27 mouse cellular contexts compared by ENCODE assay signal in genomic region chr16:42743538-42743937, GRCm38 (mm10).
A peak's percentile ranks its signal among the peaks of the same experiment; 100 is the strongest.
DNase-seq lines count a peak whose midpoint lies in the region; ATAC-seq and TF ChIP-seq lines count a peak whose summit lies in the region.
"Had no signal": no experiment of that assay in that cellular context is flagged by ENCODE, and none has a peak within 500 bp of the region (broad histone marks: within the 10 kb centered on the region; RNA-seq: fewer than 3 reads in every experiment).

No protein-coding gene starts in this region.

- no peaks in the 10 kb centered on the region for H3K27me3 ChIP-seq in forebrain, embryonic 14.5 days (replicated peaks; ENCODE audit: control insufficient read depth, insufficient read depth, low read length)
- H3K27me3 ChIP-seq in forebrain, embryonic 15.5 days, result no peaks in the 10 kb centered on the region
- H3K27me3 ChIP-seq in midbrain, embryonic 13.5 days, result no peaks in the 10 kb centered on the region
- H3K27me3 ChIP-seq in midbrain, embryonic 10.5 days (ENCODE audit: low read depth, poor library complexity, severe bottlenecking), result no peaks in the 10 kb centered on the region
- no peaks in the 10 kb centered on the region for H3K27me3 ChIP-seq in midbrain, embryonic 15.5 days (replicated peaks)
- H3K27me3 ChIP-seq in intestine, postnatal 0 days (replicated peaks; ENCODE audit: control insufficient read depth, insufficient read depth, low read length), result no peaks in the 10 kb centered on the region
- H3K27me3 ChIP-seq: CH12.LX; heart, embryonic 12.5 days; heart, embryonic 15.5 days; hindbrain, embryonic 13.5 days; Patski had no signal

- TF ChIP-seq CTCF in intestine, postnatal 0 days (IDR thresholded peaks at IDR 0.05; ENCODE audit: low read depth), result no peak

- peak; percentile 48 for DNase-seq in forebrain, embryonic 14.5 days (ENCODE audit: low spot score)
- DNase-seq in midbrain, embryonic 10.5 days (ENCODE audit: low spot score), result no peak
- no peak for DNase-seq in spleen, postnatal 14 days (ENCODE audit: low spot score in 2 of 2)
- DNase-seq: adrenal gland, postnatal 10 days; adrenal gland, postnatal 36 days; cerebellum, adult 11-12 months; cerebellum, adult 8-10 months; cerebellum, postnatal 10 days; cerebellum, postnatal 36 days; forebrain, postnatal 0 days; gastrocnemius, adult 2 months; gastrocnemius, postnatal 14 days; heart, adult 11 months; heart, postnatal 10 days; heart, postnatal 36 days had no signal

- 28% methylated on average over 1 of the region's 1 CpGs for WGBS in forebrain, embryonic 14.5 days
- 28% methylated on average over 1 of the region's 1 CpGs for WGBS in forebrain, embryonic 15.5 days
- 50% methylated on average over 1 of the region's 1 CpGs for WGBS in midbrain, embryonic 13.5 days
- WGBS in midbrain, embryonic 10.5 days, result 88% methylated on average over 1 of the region's 1 CpGs
- WGBS in midbrain, embryonic 15.5 days, result 35% methylated on average over 1 of the region's 1 CpGs
- 94% methylated on average over 1 of the region's 1 CpGs for WGBS in intestine, postnatal 0 days

- H3K27ac ChIP-seq in forebrain, embryonic 14.5 days (ENCODE audit: low read depth, low read length), result no peak overlapping the region
- H3K27ac ChIP-seq in forebrain, embryonic 15.5 days (replicated peaks), result no peak overlapping the region
- H3K27ac ChIP-seq in midbrain, embryonic 13.5 days, result peak overlapping the region; percentile 19; the same call in 1 of the 2 replicates
- H3K27ac ChIP-seq in midbrain, embryonic 10.5 days (replicated peaks), result no peak overlapping the region
- 0 out of 2 replicates have a peak overlapping the region, but pooled peaks have one; percentile 38 for H3K27ac ChIP-seq in midbrain, embryonic 15.5 days
- no peak overlapping the region for H3K27ac ChIP-seq in intestine, postnatal 0 days (ENCODE audit: low read depth, low read length)
- H3K27ac ChIP-seq: gastrocnemius, adult 2 months; heart, embryonic 15.5 days; hindbrain, embryonic 10.5 days; hindbrain, embryonic 13.5 days had no signal

- H3K4me3 ChIP-seq in forebrain, embryonic 14.5 days (ENCODE audit: low read depth, low read length), result no peak overlapping the region
- H3K4me3 ChIP-seq in forebrain, embryonic 15.5 days, result no peak overlapping the region
- no peak overlapping the region for H3K4me3 ChIP-seq in midbrain, embryonic 13.5 days (replicated peaks)
- no peak overlapping the region for H3K4me3 ChIP-seq in midbrain, embryonic 10.5 days
- no peak overlapping the region for H3K4me3 ChIP-seq in midbrain, embryonic 15.5 days
- H3K4me3 ChIP-seq in intestine, postnatal 0 days (ENCODE audit: low read depth, low read length), result no peak overlapping the region
- H3K4me3 ChIP-seq: gastrocnemius, adult 2 months; heart, embryonic 12.5 days; heart, embryonic 15.5 days; hindbrain, embryonic 10.5 days; hindbrain, embryonic 13.5 days had no signal

- no peak; the same call in 1 of the 2 replicates for ATAC-seq in forebrain, embryonic 14.5 days
- no peak for ATAC-seq in forebrain, embryonic 15.5 days (replicated peaks)
- peak; percentile 61; the same call in 1 of the 2 replicates for ATAC-seq in midbrain, embryonic 13.5 days
- ATAC-seq in midbrain, embryonic 15.5 days (replicated peaks), result no peak
- no peak for ATAC-seq in intestine, postnatal 0 days
- ATAC-seq: forebrain, postnatal 0 days; hindbrain, embryonic 16.5 days; Patski had no signal

- no peak overlapping the region for H3K4me2 ChIP-seq in forebrain, embryonic 14.5 days (ENCODE audit: low read length)
- no peak overlapping the region for H3K4me2 ChIP-seq in forebrain, embryonic 15.5 days (replicated peaks)
- H3K4me2 ChIP-seq in midbrain, embryonic 13.5 days (replicated peaks), result no peak overlapping the region
- H3K4me2 ChIP-seq in midbrain, embryonic 15.5 days, result no peak overlapping the region
- no peak overlapping the region for H3K4me2 ChIP-seq in intestine, postnatal 0 days (replicated peaks; ENCODE audit: low read depth)
- H3K4me2 ChIP-seq: heart, embryonic 12.5 days; heart, embryonic 15.5 days; hindbrain, embryonic 13.5 days had no signal

- no peak overlapping the region for H3K9ac ChIP-seq in forebrain, embryonic 14.5 days (ENCODE audit: low read length)
- H3K9ac ChIP-seq in forebrain, embryonic 15.5 days (replicated peaks), result no peak overlapping the region
- H3K9ac ChIP-seq in midbrain, embryonic 13.5 days (replicated peaks), result no peak overlapping the region
- no peak overlapping the region for H3K9ac ChIP-seq in midbrain, embryonic 15.5 days
- H3K9ac ChIP-seq in intestine, postnatal 0 days (ENCODE audit: low read depth, low read length), result no peak overlapping the region
- H3K9ac ChIP-seq: forebrain, postnatal 0 days; heart, embryonic 12.5 days; heart, embryonic 15.5 days; hindbrain, embryonic 13.5 days had no signal

- no peaks in the 10 kb centered on the region for H3K36me3 ChIP-seq in forebrain, embryonic 14.5 days (ENCODE audit: control insufficient read depth, insufficient read depth, low read length)
- no peaks in the 10 kb centered on the region for H3K36me3 ChIP-seq in forebrain, embryonic 15.5 days
- no peaks in the 10 kb centered on the region for H3K36me3 ChIP-seq in midbrain, embryonic 13.5 days
- H3K36me3 ChIP-seq in midbrain, embryonic 10.5 days, result no peaks in the 10 kb centered on the region
- no peaks in the 10 kb centered on the region for H3K36me3 ChIP-seq in midbrain, embryonic 15.5 days (replicated peaks)
- no peaks in the 10 kb centered on the region for H3K36me3 ChIP-seq in intestine, postnatal 0 days (ENCODE audit: control insufficient read depth, insufficient read depth)
- H3K36me3 ChIP-seq: G1E; heart, embryonic 12.5 days; heart, embryonic 15.5 days; hindbrain, embryonic 10.5 days; hindbrain, embryonic 13.5 days had no signal

- H3K4me1 ChIP-seq in forebrain, embryonic 14.5 days (ENCODE audit: control insufficient read depth, insufficient read depth, low read length), result peaks cover 5% of the 10 kb centered on the region; the same call in 1 of the 2 replicates
- peaks cover 2% of the 10 kb centered on the region; the same call in 1 of the 2 replicates for H3K4me1 ChIP-seq in forebrain, embryonic 15.5 days
- H3K4me1 ChIP-seq in midbrain, embryonic 13.5 days (replicated peaks), result peaks cover 21% of the 10 kb centered on the region
- H3K4me1 ChIP-seq in midbrain, embryonic 10.5 days, result peaks cover 22% of the 10 kb centered on the region
- H3K4me1 ChIP-seq in midbrain, embryonic 15.5 days, result peaks cover 22% of the 10 kb centered on the region
- H3K4me1 ChIP-seq in intestine, postnatal 0 days (replicated peaks; ENCODE audit: control insufficient read depth, insufficient read depth, low read length), result no peaks in the 10 kb centered on the region
- H3K4me1 ChIP-seq: heart, embryonic 15.5 days had no signal

- no peaks in the 10 kb centered on the region for H3K9me3 ChIP-seq in forebrain, embryonic 14.5 days (replicated peaks; ENCODE audit: control insufficient read depth, low read length)
- H3K9me3 ChIP-seq in forebrain, embryonic 15.5 days, result no peaks in the 10 kb centered on the region
- no peaks in the 10 kb centered on the region for H3K9me3 ChIP-seq in midbrain, embryonic 13.5 days
- no peaks in the 10 kb centered on the region for H3K9me3 ChIP-seq in midbrain, embryonic 10.5 days (replicated peaks)
- H3K9me3 ChIP-seq in midbrain, embryonic 15.5 days, result no peaks in the 10 kb centered on the region
- no peaks in the 10 kb centered on the region for H3K9me3 ChIP-seq in intestine, postnatal 0 days (ENCODE audit: control insufficient read depth)
- H3K9me3 ChIP-seq: heart, embryonic 12.5 days; heart, embryonic 15.5 days; hindbrain, embryonic 10.5 days; hindbrain, embryonic 13.5 days had no signal

Comparison
In these comparisons a context has a peak if more than half of its experiments do, and no peak if none do; other contexts are left out.
1. H3K27ac ChIP-seq: peak in midbrain, embryonic 13.5 days (single experiment) and midbrain, embryonic 15.5 days (single experiment); none in forebrain, embryonic 14.5 days (single experiment), forebrain, embryonic 15.5 days (single experiment), midbrain, embryonic 10.5 days (single experiment) and intestine, postnatal 0 days (single experiment).